Mouse (Mus musculus): ENCODE results near the gene Tmem167.

Gene Tmem167

DNA sequence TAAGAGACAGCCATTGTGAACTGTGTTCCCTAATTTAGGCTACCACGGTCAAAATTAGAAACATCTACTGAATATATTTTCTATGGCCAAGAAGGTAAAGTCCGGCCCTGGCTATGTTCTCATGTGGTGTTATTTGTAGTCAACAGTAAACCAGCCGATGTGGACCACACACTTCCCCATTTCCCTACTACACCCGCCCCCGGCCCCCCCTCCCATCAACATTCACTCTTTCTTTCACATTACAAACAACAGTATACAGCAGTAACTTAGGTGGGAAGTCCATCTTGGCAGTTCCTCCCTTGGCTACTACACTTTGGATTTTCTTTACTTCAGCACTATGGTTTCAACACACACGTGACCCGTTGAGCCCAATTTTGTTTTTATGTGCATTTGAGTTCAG lies 94.6 kb downstream of the Tmem167 start:
- DNase-seq (ENCODE audit: low read depth, low spot score): no peak

DNA sequence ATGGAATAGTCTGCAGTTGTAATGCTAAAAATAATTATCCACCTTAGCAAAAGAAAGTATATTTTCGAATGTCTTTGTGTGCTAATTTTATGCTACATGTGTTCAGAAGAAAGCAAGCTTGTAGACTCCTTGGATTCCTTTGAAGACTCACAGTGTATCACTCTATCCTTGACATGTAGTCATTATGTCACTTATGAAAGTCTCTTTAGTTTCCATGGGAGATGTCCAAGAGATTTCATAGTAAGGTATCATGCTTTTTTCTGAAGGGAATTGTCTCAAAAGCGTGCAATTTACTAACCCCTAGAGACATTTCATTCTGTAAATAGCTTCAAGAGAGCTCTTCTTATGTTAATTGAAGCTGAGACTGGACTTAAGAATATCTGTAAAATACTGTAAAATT lies 97.8 kb downstream of the Tmem167 start:
- DNase-seq (ENCODE audit: low read depth, low spot score): no peak

DNA sequence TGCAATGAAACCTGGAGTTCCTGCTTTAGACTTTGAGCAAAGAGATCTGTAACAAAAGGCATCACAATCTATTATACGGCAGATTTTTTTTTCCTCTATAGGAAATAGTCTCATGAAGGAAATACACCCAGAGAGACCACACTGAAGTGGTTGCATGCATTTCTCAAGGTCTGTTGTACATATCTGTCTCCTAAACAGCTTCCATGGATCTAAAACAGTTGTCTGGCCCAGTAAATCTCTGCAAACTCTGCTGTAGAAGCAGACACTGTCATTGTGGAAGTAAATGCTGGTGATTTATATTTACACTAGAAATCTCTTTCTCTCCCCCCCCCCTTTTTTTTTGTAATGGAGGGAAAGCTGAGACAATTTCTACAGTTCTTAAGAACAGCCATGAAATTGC lies 99.1 kb downstream of the Tmem167 start:
- DNase-seq (ENCODE audit: low read depth, low spot score): no peak

DNA sequence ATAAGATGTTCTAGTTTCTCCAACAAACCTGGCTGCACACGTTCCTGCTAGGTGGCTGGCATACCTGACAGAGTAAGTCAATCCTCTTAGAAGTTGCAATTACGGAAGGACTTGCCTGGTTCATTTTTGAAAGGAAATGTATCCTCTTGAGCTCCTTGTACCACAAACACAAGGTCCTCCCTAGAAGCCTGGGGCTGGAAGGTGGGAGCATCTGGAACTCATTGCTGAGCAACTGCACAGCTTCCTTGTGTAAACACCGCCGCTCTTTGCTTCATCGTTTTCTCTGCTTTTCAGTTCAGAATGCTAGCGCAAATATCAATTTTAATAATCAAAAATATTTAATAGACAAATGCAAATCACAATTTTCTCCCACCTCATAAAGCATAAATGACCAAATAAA lies 102.9 kb downstream of the Tmem167 start:
- no peak for DNase-seq (ENCODE audit: low read depth, low spot score)
